Mouse (Mus musculus) CH12.LX (cell line): ENCODE results near the gene Cfap97d2. TPM values are rescaled to one million over a fixed set of nuclear protein-coding genes. Genes with fewer than 3 reads are reported as not detected.

Source experiments
- DNase-seq: peaks from one replicate; pipeline ENCODE4 v3.0.0-alpha.2; 2013; ENCODE audit errors: extremely low read depth
- H3K27ac ChIP-seq: 2 replicates; pipeline ENCODE4 v1.5.1; 2012; ENCODE audit warnings: low read depth, mild to moderate bottlenecking, control low read depth, moderate library complexity; ENCODE audit not compliant: insufficient read depth
- H3K27me3 ChIP-seq: replicated peaks from 2 replicates; pipeline ENCODE3; 2012; ENCODE audit warnings: inconsistent platforms
- H3K36me3 ChIP-seq, 2 experiments: replicated peaks in 1 of 2; 2 replicates each; pipeline versions ENCODE3 to v1.6.1; 2012; ENCODE audit warnings: inconsistent platforms in 1 of 2, low read length in 1 of 2, mild to moderate bottlenecking in 1 of 2, mixed read lengths in 1 of 2, moderate library complexity in 1 of 2; ENCODE audit not compliant: control insufficient read depth in 1 of 2, insufficient read depth in 1 of 2
- H3K4me1 ChIP-seq, 2 experiments: 2 replicates each; pipeline ENCODE4 v1.6.1; 2012; ENCODE audit warnings: inconsistent platforms in 1 of 2, moderate library complexity in 1 of 2; ENCODE audit not compliant: insufficient read depth in 2 of 2, control insufficient read depth in 1 of 2
- H3K4me2 ChIP-seq: 2 replicates; pipeline ENCODE4 v1.6.1; 2012; ENCODE audit warnings: low read depth, mild to moderate bottlenecking, control low read depth; ENCODE audit not compliant: poor library complexity, insufficient read depth, severe bottlenecking
- H3K4me3 ChIP-seq, 3 experiments: fragments of 150-350 bp in 1 of 3; sonication (generic) in 1 of 3; replicated peaks in 1 of 3; 2 replicates each; pipeline versions ENCODE3 to v1.5.1; 2011 to 2012; ENCODE audit warnings: low read depth in 2 of 3, low read length in 2 of 3, mild to moderate bottlenecking in 2 of 3, moderate library complexity in 2 of 3, control low read depth in 1 of 3, improper control_type of control experiment in 1 of 3, inconsistent platforms in 1 of 3, mixed read lengths in 1 of 3; ENCODE audit not compliant: poor library complexity in 1 of 3
- H3K79me2 ChIP-seq: replicated peaks from 2 replicates; pipeline ENCODE4 v1.6.1; 2012; ENCODE audit warnings: mild to moderate bottlenecking, moderate library complexity; ENCODE audit not compliant: control insufficient read depth, poor library complexity, insufficient read depth, severe bottlenecking; ENCODE audit errors: extremely low read depth
- H3K9ac ChIP-seq: 2 replicates; pipeline ENCODE4 v1.6.1; 2012; ENCODE audit warnings: low read depth, mild to moderate bottlenecking, control low read depth, moderate library complexity; ENCODE audit not compliant: insufficient read depth
- H3K9me3 ChIP-seq: replicated peaks from 2 replicates; pipeline ENCODE3; 2012; ENCODE audit warnings: low read length, inconsistent platforms, mixed read lengths
- BHLHE40 ChIP-seq: IDR thresholded peaks from 2 replicates; pipeline ENCODE4 v1.6.1; 2011; ENCODE audit warnings: mild to moderate bottlenecking, low read depth, low read length, improper control_type of control experiment
- CHD1 ChIP-seq: IDR thresholded peaks from 2 replicates; pipeline ENCODE4 v1.6.1; 2012; ENCODE audit warnings: low read depth, low read length, improper control_type of control experiment, inconsistent platforms
- CTCF ChIP-seq, 2 experiments: IDR thresholded peaks in 1 of 2; conservative IDR thresholded peaks in 1 of 2; 2 replicates each; pipeline ENCODE4 v1.5.1; 2011 to 2012; ENCODE audit warnings: low read depth in 2 of 2, low read length in 2 of 2, improper control_type of control experiment in 1 of 2, inconsistent platforms in 1 of 2, mild to moderate bottlenecking in 1 of 2, moderate library complexity in 1 of 2
- ELF1 ChIP-seq: IDR thresholded peaks from 2 replicates; pipeline ENCODE4 v1.6.1; 2014; ENCODE audit warnings: low read depth, mild to moderate bottlenecking, inconsistent platforms, low read length, improper control_type of control experiment
- EP300 ChIP-seq: IDR thresholded peaks from 2 replicates; pipeline ENCODE4 v1.6.1; 2011; ENCODE audit warnings: low read length, improper control_type of control experiment
- ETS1 ChIP-seq: conservative IDR thresholded peaks from 2 replicates; pipeline ENCODE4 v1.6.1; 2012; ENCODE audit warnings: low read depth, mild to moderate bottlenecking, inconsistent platforms, low read length, improper control_type of control experiment, moderate library complexity
- GABPA ChIP-seq: IDR thresholded peaks from 2 replicates; pipeline ENCODE4 v1.6.1; 2012; ENCODE audit warnings: low read depth, low read length, improper control_type of control experiment, inconsistent platforms; ENCODE audit not compliant: insufficient replicate concordance
- IRF4 ChIP-seq: IDR thresholded peaks from 2 replicates; pipeline ENCODE4 v1.6.1; 2014; ENCODE audit warnings: low read depth, mild to moderate bottlenecking, inconsistent platforms, low read length, improper control_type of control experiment
- JUN ChIP-seq: IDR thresholded peaks from 2 replicates; pipeline ENCODE4 v1.6.1; 2011; ENCODE audit warnings: low read depth, mild to moderate bottlenecking, low read length, improper control_type of control experiment, moderate library complexity; ENCODE audit not compliant: insufficient read depth
- KAT2A ChIP-seq: IDR thresholded peaks from 2 replicates; pipeline ENCODE4 v1.6.1; 2012; ENCODE audit warnings: low read length, improper control_type of control experiment, inconsistent platforms; ENCODE audit not compliant: insufficient replicate concordance
- MAZ ChIP-seq: IDR thresholded peaks from 2 replicates; pipeline ENCODE4 v1.6.1; 2012; ENCODE audit warnings: low read depth, mild to moderate bottlenecking, inconsistent platforms, low read length, improper control_type of control experiment, moderate library complexity
- MEF2A ChIP-seq: IDR thresholded peaks from 2 replicates; pipeline ENCODE4 v1.6.1; 2014; ENCODE audit warnings: low read depth, mild to moderate bottlenecking, inconsistent platforms, low read length, improper control_type of control experiment, borderline replicate concordance
- MXI1 ChIP-seq: IDR thresholded peaks from 2 replicates; pipeline ENCODE4 v1.6.1; 2011; ENCODE audit warnings: mild to moderate bottlenecking, low read depth, low read length, improper control_type of control experiment
- NELFE ChIP-seq: IDR thresholded peaks from 2 replicates; pipeline ENCODE4 v1.6.1; 2011; ENCODE audit warnings: low read depth, low read length, improper control_type of control experiment
- RAD21 ChIP-seq: IDR thresholded peaks from 2 replicates; pipeline ENCODE4 v1.6.1; 2011; ENCODE audit warnings: low read depth, mild to moderate bottlenecking, low read length, improper control_type of control experiment, moderate library complexity
- RCOR1 ChIP-seq: conservative IDR thresholded peaks from 2 replicates; pipeline ENCODE4 v1.6.1; 2012; ENCODE audit warnings: low read depth, mild to moderate bottlenecking, inconsistent platforms, low read length, improper control_type of control experiment
- SIN3A ChIP-seq: IDR thresholded peaks from 2 replicates; pipeline ENCODE4 v1.6.1; 2012; ENCODE audit warnings: low read length, improper control_type of control experiment, inconsistent platforms
- SMC3 ChIP-seq: IDR thresholded peaks from 2 replicates; pipeline ENCODE4 v1.6.1; 2011; ENCODE audit warnings: low read depth, low read length, improper control_type of control experiment
- TCF12 ChIP-seq: IDR thresholded peaks from 2 replicates; pipeline ENCODE4 v1.6.1; 2014; ENCODE audit warnings: low read depth, mild to moderate bottlenecking, inconsistent platforms, low read length, improper control_type of control experiment
- UBTF ChIP-seq: IDR thresholded peaks from 2 replicates; pipeline ENCODE4 v1.6.1; 2012; ENCODE audit warnings: low read depth, mild to moderate bottlenecking, inconsistent platforms, low read length, improper control_type of control experiment, moderate library complexity
- USF1 ChIP-seq: IDR thresholded peaks from 2 replicates; pipeline ENCODE4 v1.6.1; 2014; ENCODE audit warnings: low read depth, mild to moderate bottlenecking, inconsistent platforms, low read length, improper control_type of control experiment
- USF2 ChIP-seq: conservative IDR thresholded peaks from 2 replicates; pipeline ENCODE4 v1.6.1; 2011; ENCODE audit warnings: low read depth, low read length, improper control_type of control experiment
- ZC3H11A ChIP-seq: IDR thresholded peaks from 2 replicates; pipeline ENCODE4 v1.6.1; 2012; ENCODE audit warnings: low read depth, mild to moderate bottlenecking, inconsistent platforms, low read length, improper control_type of control experiment
- ZKSCAN1 ChIP-seq: IDR thresholded peaks from 2 replicates; pipeline ENCODE4 v1.6.1; 2012; ENCODE audit warnings: low read depth, inconsistent platforms, low read length, improper control_type of control experiment, borderline replicate concordance
- dilution Hi-C: fragments of 300-500 bp; cut with MboI; formaldehyde crosslinking; loops from 2 replicates; pipeline ENCODE4 v1.14.3; 2020; ENCODE audit warnings: low sequenced_read_pairs; ENCODE audit not compliant: extremely low pct_unique_long_range_greater_than_20kb, extremely low pct_ligation_motif_present
- in situ Hi-C: fragments of 300-500 bp; cut with MboI; formaldehyde crosslinking; loops from 3 replicates; pipeline ENCODE4 v1.14.3; 2019; ENCODE audit warnings: low sequenced_read_pairs, low pct_ligation_motif_present, low pct_unique_long_range_greater_than_20kb, mixed read lengths
- polyA plus RNA-seq: library from polyadenylated mRNA; unstranded; fragments of >175 nt; gene quantifications from 2 replicates; pipeline ENCODE4 v1.2.1, GENCODE M21; 2012; ENCODE audit warnings: low read depth; ENCODE audit not compliant: insufficient read length
- total RNA-seq, 2 experiments: library from RNA; depleted of rRNA; stranded (reverse); fragments of 300-350 nt in 1 of 2; fragments of >200 nt in 1 of 2; gene quantifications; 2 replicates each; pipeline ENCODE4 v1.2.3; 2012 to 2014

Cfap97d2 gene
- total and polyA plus RNA-seq, 3 experiments = not detected

DNA sequence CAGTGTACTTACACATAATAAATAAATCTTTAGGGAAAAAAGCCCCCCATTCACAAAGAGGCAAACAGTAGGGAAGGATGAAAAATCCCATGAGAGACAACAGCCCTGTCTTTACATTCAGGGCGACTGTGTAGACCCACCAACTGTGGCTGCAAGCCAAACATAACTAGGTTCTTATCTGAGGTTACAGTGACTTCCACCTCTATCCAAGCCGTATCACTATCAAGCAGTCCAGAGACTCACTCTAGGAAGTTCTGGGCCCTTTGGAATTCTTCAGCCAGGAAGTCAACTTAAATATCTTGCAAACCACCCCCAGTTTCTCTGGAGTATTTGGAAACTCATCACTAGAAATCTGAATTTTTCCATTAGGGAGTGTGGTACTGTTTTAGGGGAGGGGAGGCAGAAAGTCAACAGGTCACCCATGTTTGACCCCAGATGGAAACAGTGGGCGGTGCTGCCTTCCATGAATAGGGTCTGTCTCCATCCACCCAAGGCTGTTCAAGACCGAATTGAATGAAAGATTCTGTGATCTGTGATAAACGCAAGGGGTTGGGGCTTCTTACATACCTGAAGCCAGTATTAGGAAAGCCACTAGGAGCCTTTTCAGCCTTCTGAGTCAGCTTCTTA is 6.3 kb upstream of the Cfap97d2 start:
- no peak overlapping the region for H3K4me2 ChIP-seq
- no peak for DNase-seq
- no peak overlapping the region for H3K4me3 ChIP-seq
- no peak overlapping the region for H3K9ac ChIP-seq
- H3K27ac ChIP-seq = no peak overlapping the region
- no peaks in the 10 kb centered on the region for H3K36me3 ChIP-seq
- dilution Hi-C loops (no loop called here), in situ Hi-C loops (no loop called here)
- H3K4me1 ChIP-seq = peaks cover 3 to 4% of the 10 kb centered on the region in 2 experiments; a peak in 2 of 4 replicates
- TF ChIP-seq IRF4 (no peak), MAZ (no peak), ETS1 (no peak), CHD1 (no peak), MXI1 (no peak), ZC3H11A (no peak), GABPA (no peak), NELFE (no peak), UBTF (no peak), TCF12 (no peak), KAT2A (no peak), BHLHE40 (no peak)
- no peaks in the 10 kb centered on the region for H3K9me3 ChIP-seq
- H3K79me2 ChIP-seq = no peaks in the 10 kb centered on the region
- no peaks in the 10 kb centered on the region for H3K27me3 ChIP-seq

DNA sequence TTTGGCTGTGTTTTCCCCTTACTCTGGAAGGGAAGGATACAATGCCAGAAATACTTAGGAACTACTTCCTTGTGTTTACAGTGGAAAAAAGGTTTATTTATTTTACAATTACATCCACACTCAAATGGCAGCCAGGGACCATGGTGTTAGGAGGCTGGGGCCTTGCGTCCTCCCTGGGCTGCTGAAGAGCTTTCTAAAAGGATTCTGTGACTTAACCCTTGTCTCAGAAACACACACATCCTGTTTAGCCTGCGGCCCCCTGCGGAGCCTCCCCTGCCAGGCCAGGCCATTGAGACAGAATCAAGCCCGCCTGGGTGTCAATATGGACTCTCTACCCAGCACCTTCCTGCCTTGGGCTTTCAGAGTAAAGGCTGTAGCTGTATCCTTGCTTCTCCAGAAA is 2.9 kb upstream of the Cfap97d2 start:
- no peaks in the 10 kb centered on the region for H3K79me2 ChIP-seq
- DNase-seq = no peak
- no peak overlapping the region for H3K27ac ChIP-seq
- TF ChIP-seq RAD21 (no peak), SMC3 (no peak), USF2 (no peak), CTCF (conservative IDR thresholded peaks at IDR 0.05 in 1 of 2, IDR thresholded peaks at IDR 0.05 in 1 of 2; ENCODE audit: low read depth in 2 of 2, low read length in 2 of 2) (no peak), SIN3A (no peak), ELF1 (no peak), NELFE (no peak), RCOR1 (no peak), JUN (no peak), EP300 (no peak), IRF4 (no peak), MEF2A (no peak), USF1 (no peak), ZKSCAN1 (no peak)
- no peaks in the 10 kb centered on the region; a peak in 1 of 4 replicates for H3K4me1 ChIP-seq
- no peaks in the 10 kb centered on the region for H3K36me3 ChIP-seq
- H3K4me3 ChIP-seq = no peak overlapping the region
- in situ Hi-C loops = no loop called here
- no peaks in the 10 kb centered on the region for H3K27me3 ChIP-seq
- H3K9ac ChIP-seq = no peak overlapping the region
- dilution Hi-C loops = no loop called here
- no peak overlapping the region for H3K4me2 ChIP-seq
- no peaks in the 10 kb centered on the region for H3K9me3 ChIP-seq
